Mouse (Mus musculus): ENCODE results near the gene Trim23.
A peak's percentile ranks its signal among the peaks of the same experiment; 100 is the strongest.
"Not testable (repeated sequence)": the region's sequence is repeated elsewhere in the genome, so short reads cannot be mapped to it uniquely, and the experiment has no call there.

The Trim23 gene

DNA sequence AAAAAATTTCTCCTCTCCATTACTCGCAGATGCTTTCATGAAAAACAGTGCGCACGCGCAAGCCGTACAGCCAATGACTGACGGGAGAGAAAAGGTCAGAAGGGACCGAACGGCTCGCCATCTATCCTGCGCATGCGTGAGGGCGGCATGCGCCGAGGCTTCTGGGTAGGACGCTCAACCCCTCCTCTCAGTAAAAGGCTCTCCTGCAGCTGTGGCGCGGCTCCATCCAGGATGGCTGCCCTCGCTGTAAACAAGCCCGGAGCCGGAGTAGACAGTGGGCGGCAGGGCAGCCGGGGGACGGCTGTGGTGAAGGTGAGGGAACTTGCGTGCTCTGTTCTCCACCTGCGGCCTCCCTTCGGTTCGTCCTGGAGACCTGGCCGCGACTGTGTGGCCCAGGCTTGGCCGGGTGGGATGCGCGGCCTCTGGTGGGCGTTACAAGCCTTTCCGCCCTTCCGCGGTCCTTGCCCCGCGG is at the start of gene Trim23:
Gene Trim23, plus strand, starts transcription at position 148 of the 472 bp plus-strand sequence.
- DNase-seq (ENCODE audit: low spot score), result peak; percentile 98

DNA sequence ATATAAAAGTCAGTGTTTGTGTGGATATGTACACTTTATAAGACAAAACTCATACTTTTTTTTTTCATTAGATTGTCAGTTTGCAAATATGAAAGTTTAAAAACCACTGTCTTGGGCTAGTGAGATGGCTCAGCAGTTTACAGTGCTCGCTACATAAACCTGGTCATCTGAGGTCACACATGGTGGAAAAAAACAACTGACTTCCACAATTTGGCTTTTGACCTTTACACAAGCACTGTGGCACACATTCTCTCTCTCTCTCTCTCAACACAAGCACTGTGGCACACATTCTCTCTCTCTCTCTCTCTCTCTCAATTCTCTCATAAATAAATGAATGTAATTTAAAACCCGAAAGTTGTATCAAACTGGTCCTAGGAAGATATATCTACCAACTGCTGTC is 46.0 kb upstream of the Trim23 start:
- DNase-seq (ENCODE audit: low spot score), result no peak

DNA sequence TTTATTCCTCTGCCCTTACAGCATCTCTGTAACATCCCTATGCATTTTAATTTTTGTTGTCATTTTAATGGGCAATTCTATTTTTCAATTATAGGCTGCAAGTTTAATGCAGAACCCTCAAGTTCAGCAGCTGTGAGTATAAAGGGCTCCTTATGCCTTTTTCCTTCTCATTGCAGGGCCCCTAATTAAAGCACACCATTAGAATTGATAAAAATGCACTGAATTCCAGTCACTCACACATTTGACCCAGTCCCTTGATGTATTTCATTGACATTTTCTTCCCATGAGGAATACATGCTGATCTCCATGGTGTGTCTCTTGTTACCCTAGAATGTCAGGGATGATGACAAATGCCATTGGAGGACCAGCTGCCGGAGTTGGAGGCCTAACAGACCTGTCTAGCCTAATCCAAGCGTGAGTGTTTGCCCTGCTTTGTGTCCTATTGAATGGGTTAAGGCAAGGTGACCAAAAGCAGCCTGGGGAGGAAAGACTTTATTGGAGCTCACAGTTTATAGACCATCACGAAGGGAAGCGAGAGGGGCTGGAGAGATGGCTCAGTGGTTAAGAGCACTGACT is 44.0 kb upstream of the Trim23 start:
- DNase-seq (ENCODE audit: low spot score), result no peak

DNA sequence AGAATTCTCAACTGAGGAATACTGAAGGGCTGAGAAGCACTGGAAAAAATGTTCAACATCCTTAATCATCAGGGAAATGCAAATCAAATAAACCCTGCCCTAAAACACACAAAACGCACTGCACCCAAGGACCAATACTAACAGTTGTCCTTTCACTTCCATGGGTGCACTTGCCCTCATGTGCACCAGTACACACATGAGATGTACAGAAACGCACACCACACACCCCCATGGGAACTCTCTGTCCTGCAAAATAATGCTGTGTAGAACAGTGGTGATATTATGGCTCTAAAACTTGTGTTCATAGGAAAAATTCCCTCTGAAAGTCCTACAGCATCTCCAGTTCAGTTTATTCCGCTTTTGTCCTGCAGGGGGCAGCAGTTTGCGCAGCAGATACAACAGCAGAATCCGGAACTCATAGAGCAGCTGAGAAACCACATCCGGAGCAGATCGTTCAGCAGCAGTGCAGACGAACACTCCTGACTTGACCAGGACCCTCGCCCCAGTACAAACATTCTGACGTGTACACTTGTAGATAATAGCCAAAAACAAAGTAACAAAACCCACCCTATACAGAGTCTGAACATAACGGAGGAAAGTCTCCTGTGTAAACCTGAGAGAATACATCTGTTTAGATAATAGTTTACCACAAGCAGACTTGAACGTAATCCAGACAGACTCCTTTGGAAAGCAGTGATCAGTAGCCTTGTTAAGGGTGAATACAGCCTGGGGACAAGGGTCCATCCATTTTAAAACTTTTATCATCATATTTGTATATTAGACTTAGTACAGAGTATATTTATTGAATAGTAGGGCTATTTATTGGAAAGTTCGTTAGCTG is 39.0 kb upstream of the Trim23 start:
- peak; percentile 80 for DNase-seq (ENCODE audit: low spot score)

DNA sequence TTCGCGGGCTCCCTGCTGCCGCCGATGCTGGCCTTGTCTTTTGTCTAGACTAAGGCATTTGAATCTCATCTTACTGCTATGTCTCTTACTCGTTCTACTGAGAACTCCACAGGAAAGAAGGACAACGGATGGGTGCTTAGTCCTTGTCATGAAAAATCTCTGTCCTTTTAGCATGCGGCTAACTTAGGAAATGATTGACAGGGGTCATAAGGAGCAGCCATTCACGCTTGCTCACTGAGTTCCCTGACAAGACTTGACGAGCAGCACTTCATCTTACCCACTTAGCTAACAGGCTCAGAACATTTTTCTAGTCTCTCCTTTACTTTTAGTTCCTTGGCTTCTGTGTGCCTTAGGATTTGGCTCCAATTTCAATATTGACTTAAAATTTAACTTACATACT is 33.7 kb upstream of the Trim23 start:
- DNase-seq (ENCODE audit: low spot score), result no peak

DNA sequence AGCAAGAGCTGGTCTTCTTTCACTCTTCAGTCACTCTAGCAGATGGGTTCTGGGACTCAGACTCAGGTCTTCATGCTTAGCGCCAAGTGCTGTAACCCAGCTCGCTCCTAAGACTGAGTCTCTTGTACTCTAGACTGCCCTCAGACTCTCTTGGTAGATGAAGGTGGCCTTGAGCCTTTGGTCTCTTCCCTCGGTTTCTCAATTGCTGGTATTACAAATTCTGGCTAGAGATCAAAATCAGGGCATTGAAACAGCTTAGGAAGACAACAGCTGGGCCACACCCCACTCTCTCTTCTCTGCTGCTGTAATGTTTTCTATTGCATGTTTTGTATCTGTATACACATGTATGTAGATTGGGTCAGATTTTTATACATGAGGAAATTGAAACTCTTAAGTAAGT is 33.0 kb upstream of the Trim23 start:
- no peak for DNase-seq (ENCODE audit: low spot score)

DNA sequence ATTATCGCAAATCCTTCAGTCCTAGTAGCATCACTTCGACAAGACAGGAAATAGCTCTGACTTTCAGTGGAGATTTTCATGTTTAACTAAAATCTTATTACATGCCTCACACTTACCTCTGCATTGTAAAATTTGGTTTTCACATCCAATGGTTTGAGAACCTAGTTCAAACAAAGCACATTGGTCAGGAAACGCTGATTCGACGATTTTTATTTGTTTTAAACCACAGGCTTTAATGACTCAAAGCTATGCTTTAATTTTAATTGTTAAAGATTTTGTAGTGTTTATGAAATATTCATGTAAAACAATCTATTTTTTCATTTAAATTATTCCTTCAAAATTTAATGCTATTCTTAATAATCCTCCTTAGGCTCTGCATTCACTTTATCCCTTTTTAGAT is 24.4 kb upstream of the Trim23 start:
- no peak for DNase-seq (ENCODE audit: low spot score)

DNA sequence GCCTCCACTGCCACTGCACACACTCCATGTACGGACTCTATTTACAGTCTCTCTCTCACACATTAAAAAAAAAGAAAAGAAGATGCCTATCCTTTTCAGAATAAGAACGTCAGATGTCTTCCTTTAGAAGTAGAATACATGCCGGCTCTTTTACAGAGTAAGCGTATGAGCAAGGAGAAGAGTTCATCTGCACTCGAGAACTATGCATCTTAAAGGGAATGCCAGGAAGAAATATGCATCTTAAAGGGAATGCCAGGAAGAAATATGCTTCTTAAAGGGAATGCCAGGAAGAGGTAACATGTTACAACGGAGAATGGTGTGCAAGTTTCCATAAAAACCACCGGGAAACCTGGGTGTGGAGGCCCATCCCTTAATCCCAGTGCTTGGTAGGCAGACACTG is 23.5 kb upstream of the Trim23 start:
- DNase-seq (ENCODE audit: low spot score), result no peak

DNA sequence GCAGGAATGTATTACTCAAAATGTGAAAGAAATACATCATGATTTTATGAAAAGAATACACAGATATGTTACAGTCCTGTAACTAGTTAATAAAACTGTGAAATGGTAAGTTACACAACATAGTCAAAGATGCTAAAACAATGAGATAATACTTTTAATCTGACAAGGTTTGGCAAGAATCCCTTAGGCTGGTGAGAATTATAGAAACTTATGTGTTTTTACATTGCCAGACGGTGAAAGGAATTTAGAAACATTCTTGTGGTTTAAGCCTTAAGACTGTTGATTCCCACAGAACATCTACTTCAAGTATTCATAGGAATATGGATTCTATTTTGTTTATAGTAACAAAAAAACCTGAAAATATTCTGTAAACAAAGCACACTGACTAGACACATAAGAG is 22.9 kb upstream of the Trim23 start:
- DNase-seq (ENCODE audit: low spot score), result no peak

DNA sequence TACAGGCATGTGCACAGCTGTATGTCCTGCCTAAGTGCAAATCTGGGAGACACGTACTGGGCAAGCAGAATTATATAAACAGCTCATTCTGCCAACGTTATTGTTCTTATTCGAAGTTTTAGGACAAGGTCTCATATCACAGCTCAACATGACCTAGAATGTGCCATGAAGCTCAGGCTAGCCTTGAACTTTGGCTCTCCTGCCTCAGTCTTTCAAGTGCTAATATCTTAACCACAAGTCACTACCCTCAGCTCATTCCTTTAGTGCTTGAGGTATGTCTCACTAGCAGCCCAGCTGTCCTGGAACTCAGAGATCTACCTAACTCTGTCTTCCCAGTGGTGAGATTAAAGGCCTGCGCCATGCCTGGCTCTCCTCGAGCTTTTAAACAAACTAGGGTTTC is 6.9 kb upstream of the Trim23 start:
- no peak for DNase-seq (ENCODE audit: low spot score)

DNA sequence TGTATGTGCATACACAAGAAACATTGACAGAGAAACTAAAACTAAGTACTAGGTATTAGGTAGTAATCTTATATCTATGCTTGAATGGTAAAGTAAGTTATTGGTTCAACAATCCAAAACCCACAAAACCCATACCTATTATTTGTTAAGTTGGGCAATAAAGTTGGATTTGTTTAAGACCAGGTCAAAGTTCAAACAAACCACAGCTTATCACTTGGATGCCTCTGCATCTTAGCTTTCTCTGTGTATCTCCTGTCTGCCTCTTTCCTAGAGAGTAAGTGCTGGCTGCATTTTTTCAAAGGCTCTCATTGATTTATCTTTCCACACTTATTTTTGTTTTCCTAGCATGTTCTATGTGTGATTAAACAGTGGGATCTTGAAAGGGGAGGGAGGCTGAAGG is 6.1 kb upstream of the Trim23 start:
- DNase-seq (ENCODE audit: low spot score), result no peak

DNA sequence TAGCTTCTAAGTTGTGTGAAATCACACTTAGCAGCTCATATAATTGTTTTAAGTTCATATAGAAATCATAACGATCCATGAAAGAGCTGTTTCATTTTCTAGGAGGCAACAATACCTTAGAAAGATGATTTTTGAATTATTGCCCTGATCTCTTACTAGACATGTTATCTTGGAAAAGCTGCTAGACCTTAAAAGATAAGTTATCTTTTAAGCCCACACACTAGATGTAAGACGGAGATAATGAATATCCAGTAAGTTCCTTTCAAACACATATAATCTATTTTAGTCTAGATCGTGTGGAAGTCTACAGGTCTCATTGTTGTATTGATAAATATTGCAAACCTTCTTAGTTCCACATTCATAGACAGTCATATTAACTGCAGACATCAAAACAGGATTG is 1.7 kb upstream of the Trim23 start:
- DNase-seq (ENCODE audit: low spot score), result no peak

DNA sequence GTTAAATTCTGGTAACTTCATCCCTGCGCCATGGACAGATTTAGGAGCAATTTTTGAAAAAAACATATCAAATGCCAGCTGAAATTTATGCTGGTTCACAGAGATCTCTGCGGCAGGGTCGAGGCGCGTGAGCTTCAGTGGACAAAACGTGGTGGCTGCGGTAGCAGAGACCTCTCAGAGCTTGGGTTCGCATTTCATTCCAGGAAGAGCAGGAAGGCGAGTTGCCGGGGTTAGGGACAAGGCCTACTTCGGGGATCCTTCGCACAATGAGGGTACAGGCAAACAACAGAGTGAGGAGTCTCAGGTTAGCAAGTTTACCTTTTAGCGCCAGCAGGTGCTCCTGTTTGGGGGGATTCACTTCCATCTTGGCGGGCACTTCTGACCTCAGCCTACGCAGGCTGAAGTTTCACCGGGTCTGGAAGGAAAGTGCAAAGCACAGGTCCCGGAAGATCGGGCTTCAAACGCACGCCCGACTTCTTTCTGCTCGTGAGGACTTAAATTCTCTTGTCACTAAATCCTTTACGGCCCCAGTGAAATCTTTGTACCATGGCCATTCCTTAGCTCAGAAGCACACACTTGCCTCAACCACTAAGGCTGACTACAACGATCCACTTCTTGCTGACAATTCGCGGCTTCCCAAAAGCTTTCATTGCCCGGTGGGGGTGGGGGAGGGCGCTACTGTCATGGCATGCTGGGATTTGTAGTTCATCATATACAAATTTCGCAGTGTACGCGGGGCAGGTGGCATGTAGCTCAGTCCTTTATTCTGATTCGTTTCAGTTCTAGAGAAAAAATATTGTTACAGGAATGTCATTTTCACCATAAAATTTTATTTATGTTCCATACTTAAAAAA is 574 bp upstream of the Trim23 start, which contains the start of gene Trappc13:
Gene Trappc13, minus strand, starts transcription at position 674 of the 854 bp plus-strand sequence.
- no peak for DNase-seq (ENCODE audit: low spot score)

DNA sequence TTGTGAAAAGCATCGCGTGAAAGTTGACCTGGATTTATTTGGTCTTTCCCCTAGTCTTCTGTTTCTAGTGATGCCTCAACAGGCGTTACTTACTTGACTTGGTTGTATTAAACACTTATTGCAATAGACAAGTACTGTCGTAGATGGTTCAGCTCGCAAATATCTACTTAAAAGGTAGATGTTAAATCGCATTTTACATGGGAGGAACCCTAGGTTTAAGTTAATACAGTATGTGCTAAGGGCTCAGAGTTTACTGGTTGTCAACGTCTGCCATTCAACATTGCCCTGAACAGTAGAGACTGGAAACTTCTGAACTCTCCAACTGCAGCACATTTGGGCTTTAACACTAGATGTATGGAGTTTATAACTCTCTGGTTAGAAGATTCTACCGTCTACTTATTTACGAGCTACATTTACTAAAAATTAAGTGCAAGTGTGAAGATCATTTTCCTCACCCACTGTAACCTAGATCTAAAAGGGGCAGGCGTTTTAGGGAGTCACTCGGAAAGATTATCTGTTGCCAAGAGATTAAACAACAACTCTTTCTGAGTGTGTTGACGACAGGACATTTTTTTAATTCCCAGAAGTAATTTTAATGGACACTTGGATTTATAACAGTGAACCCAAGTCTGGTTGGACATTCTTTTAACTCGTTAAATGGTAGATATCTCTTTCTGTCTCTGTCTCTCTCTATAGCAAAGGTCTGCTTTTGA is 735 bp downstream of the Trim23 start:
- no peak for DNase-seq (ENCODE audit: low spot score)

DNA sequence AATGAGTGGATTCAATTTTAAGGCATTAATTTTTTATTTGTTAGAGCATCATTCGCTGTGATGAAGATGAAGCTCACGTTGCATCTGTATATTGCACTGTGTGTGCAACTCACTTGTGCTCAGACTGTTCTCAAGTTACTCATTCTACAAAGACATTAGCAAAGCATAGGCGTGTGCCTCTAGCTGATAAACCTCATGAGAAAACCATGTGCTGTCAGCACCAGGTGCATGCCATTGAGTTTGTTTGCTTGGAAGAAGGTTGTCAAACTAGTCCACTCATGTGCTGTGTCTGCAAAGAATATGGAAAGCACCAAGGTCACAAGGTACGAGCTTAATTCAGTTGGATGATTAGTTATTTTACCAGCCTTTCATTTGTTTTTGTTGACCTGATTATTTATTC is 8.8 kb downstream of the Trim23 start:
- no peak for DNase-seq (ENCODE audit: low spot score)

DNA sequence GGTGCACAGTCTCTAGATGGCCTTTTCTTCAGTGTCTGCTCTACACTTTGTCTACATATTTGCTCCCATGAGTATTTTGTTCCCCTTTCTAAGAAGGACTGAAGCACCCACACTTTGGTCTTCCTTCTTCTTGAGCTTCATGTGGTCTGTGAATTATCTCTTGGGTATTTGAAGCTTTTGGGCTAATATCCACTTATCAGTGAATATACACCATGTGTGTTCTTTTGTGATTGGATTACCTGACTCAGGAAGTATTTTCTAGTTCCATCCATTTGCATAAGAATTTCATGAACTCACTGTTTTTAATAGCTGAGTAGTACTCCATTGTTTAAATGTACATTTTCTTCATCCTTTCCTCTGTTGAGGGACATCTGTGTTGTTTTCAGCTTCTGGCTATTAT is 17.3 kb downstream of the Trim23 start:
- DNase-seq (ENCODE audit: low spot score), result not testable (repeated sequence)

DNA sequence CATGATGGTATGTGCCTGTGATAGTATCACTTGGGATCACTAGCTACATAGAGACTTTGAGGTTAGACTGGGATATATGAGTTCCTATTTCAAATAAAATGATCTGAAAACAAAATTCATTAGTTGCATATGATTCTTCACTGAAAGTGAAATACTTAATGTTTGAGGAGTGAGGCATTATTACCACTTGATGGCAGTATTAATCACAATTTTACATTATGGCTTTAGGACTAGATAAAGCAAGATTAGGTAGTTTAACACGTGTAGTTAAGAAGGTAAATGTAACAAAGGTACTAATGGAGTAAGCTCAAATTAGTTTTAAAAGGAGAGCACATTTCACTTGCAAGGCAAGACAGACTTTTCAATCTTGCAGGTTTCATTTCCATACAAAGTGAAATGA is 25.7 kb downstream of the Trim23 start:
- no peak for DNase-seq (ENCODE audit: low spot score)

DNA sequence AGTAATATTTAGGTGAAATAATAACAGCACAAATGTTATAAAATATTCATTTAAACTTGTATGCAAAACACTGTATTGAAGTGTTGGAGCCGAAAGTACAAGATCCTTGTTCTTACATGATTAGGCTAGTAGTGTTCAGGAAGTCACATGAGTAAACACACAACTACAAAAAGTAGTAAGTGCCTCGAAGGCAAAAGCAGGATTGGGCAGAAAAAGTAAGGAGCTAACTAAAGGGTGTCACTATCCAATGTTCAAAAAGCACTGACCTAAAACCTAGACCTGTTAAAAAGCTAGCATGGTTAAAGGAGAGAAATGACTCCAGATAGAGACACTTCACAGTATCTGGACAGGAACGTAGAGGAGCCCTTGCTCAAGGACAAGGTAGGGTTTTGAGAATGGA is 48.9 kb downstream of the Trim23 start:
- DNase-seq (ENCODE audit: low spot score), result no peak

DNA sequence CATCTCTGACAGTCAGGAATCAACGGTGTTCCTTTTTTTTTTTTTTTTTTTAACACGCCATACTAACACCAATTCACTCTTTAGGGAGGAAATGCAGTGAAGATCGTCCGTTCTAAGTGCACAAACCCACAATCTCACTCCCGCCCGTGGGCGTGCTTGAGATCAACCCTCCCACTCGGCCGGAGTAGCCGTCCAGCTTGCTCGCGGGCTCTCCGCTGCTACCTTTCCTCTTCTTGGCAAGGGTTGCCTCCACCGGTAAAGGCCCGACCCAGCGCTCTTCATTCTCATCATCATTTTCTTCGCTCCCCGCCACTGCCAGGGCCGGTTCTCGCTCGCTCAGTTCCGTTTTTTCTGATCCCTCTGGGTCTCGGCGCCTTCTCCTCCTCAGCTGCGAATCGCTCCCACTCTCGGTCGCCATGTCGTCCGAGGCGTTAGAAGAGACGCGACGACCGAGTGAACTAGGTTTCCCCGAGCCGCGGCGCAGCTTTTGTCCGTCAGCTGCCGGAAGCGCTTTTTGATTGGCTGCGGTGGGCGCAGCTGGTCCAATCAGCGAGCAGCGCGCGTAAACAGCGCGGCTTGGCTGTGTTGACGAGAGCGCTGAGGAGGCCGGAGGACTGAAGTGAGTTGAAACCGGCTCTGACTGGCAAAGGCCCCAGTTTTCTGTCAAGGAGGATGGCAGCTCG is 49.9 kb downstream of the Trim23 start, which contains the start of the genes Cenpk and Ppwd1:
Gene Cenpk, plus strand, starts transcription at position 228 of the 683 bp plus-strand sequence.
Gene Ppwd1, minus strand, starts transcription at position 460 of the 683 bp plus-strand sequence.
- DNase-seq (ENCODE audit: low spot score), result peak; percentile 96

DNA sequence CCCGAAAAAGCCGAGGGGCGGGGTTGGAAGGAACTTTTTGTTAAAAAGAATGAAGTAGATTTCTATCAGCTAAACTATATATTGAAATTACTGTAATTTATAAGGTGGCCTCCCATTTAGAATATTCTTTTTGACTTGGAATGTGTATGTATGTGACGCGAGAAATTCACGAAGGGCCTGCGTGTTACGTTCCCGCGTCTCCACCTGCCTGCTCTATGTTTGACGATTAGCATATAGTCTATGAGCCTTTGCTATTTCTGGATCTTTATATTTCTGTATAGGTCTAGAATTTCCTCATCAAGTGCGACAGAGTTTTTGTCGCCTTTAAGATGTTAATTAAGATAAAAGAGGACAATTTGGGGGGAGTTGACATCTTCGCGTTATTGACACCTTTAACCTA is 50.6 kb downstream of the Trim23 start:
- DNase-seq (ENCODE audit: low spot score), result no peak
